Mouse (Mus musculus) ovary, adult 18-20 months (tissue): Measurements from ENCODE around the gene Olfr827.

Experiments used
- DNase-seq: peaks from one replicate; pipeline ENCODE4 v3.0.0; 2022; ENCODE audit warnings: low spot score, mixed read lengths

Olfr827 gene

DNA sequence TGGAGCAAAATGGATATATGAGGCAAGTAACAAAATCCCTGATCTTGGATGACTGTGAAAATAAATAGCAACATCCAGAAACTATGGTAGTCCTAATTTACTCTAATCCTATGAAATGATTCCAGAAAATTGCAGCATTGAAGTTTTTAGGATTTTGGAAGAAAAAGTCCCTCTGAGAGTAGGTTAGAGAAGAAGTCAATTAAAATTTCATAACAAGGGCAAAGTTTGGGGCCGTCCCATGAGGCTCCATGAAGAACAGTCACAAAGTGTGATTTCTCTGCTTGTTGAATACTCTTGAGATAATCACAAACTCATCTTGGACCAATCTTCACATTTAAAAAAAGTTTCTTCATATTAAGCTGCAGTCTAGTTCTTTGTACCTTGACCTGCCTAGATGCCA is at the start of gene Olfr827:
Gene Olfr827, minus strand, starts transcription at position 101 of the 400 bp plus-strand sequence.
- DNase-seq: no peak

DNA sequence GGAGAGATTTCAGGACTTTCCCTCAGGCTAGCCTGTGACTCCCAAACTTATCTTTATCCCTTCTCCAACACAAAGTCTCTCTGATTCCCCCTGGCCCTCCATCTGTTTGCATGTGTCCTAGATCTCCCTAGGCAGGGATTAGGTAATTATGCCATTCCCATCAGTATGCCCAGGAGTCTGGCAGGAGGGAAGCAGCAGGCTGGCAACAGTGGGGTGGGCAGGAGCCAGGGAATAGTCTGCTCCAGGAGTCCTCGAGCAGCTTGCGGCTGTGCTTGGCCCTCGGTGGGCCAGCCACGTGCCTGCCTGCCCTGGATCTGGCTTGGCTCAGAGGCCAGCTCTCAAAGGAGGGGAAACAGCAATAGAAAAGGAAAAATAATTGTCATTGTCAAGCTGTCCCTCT is 49.0 kb upstream of the Olfr827 start:
- no peak for DNase-seq

DNA sequence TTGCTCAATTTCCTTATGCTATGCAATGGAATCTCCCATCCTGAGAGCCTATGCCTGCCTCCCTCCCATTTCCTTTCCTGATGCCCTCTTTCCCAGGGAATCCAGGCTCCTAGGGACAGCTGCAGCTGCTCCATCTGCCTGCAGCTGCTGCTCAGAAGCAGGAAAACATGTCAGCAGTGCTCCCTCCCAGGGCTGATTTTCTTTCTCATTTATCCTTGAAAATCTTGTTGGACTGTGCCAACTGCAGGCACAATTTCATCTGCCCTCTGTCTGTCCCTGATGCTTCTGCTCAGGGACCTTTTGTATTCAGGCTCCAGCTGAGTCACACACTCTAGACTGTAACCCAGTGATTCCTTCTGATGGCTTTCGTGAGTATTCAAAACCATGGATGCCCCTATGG is 45.3 kb upstream of the Olfr827 start:
- DNase-seq: no peak

DNA sequence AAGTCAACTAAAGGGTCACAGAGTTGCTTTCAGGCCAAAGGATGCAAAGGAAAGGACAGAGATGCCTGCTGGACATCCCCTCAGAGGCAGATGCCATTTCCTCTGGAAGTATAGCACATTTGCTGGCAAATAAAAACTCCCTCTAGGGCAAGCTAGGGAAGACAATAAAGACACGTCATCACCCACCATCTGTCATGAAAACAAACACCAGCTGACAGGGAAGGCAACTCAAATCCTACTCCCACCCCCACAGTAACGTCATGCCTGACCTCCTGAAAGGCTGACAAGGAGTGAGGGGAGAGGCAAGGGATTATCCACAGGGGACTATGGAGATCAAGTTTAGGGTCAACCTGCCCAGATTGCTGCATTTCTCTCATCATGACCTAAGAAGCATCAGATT is 30.1 kb upstream of the Olfr827 start:
- DNase-seq: no peak

DNA sequence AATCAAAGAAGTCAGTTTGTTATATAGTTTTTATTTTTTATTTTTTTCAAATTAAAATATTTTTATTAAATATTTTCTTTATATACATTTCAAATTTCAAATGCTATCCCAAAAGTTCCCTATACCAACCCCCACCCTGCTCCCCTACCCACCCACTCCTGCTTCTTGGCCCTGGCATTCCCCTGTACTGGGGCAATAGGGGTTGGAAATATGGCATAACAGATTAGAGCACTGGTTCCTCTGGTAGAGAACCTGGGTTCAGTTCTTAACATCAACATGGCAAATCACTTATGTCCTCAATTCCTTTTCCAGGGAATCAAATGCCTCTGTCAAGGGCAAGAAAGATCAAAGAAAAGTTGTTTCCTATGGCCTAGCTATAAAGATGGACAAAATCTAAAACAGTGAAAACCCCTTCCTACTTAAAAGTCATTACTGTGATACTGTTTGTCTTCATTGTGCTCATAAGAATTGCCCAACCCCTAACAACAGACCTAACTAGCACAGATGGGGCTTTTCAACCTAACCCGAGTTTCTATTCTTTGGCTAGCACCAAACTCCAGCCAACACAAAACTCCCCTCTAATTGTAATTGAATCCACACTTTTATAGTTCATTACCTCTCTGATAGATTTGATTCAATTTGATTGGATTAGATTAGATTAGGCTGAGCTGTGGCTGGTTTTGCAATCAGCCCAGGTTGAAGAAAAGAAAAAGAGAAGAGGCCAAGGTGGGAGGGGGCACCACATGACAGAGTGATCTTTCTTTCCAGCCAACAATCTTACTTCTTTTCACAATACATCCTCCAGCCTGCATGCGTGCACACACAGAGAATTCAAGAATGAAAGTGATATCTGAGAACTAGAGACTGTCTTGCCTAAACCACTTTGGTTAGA is 24.4 kb upstream of the Olfr827 start:
- DNase-seq: no peak

DNA sequence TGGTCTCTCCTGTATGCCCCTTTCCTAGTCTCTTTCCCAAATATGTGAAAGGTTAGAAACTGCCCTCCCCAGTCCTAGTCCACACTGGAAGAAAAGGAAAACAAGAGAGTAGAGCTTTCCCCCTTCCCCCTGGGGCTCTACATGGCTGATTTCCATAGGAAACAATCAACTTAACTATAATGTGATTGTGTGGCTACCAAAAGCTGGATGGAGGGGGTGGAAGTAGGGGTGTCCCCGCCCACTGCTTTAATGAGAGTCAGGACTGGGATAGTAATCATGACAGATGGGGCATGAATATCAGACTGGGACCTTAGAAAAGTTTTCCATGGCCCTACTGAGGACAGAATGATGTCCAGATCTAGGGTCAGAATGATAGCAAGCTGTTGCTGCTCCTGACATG is 20.4 kb upstream of the Olfr827 start:
- no peak for DNase-seq

DNA sequence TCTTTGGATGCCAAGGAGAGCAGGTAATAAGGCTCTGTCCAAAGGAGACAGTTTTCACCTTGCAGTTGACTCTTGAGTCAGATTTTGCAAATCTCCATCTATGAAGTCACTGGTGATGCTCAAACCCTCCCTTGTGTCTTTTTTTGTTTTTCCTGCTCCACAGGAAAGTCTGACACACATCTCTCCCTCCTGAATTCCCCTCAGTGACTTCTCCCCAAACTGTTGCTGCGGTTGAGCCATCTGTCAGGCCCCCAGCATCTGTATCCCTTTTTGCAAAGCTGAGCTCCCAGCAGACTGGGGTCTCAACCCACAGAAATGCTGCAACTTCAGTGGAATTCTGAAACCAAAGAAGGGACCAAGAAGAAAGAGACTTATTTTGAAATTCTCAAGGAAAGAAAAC is 17.9 kb upstream of the Olfr827 start:
- no peak for DNase-seq

DNA sequence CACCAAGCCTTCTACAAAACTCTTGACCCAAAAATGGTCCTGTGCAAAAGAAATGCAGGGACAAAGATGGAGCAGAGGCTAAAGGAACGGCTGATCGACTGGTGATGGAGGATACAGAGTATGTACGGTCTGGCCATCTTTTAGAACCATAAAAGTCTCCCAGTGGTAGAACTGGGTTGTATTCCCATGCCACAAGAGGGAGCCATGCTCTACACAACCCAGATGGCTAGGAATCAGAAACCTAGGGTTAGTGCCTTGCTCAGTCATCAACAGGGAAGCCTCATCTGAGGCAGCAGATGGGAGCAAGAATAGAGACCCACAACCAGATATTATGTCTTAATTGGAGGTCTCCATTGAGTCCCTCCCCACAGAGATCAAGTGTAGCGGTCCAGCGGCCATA is 15.4 kb upstream of the Olfr827 start:
- DNase-seq: no peak

DNA sequence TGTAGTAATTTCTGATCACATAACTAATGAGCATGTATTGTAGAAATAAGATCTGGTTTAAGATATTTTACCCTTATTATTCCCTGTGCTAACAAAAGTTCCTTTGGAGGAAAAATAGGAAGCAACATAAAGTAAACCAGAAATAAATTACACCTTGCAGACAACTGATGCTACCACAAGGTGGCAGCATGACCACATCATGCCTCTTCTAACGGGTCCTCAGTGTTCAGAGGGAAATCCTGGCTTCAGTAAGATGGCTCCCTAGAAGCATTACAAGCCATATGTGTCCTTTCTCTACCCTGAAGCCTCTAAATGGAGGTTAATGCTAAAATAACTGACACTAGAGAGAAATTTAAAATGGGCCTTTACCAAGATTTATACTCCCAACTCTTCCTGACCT is 14.0 kb upstream of the Olfr827 start:
- no peak for DNase-seq

DNA sequence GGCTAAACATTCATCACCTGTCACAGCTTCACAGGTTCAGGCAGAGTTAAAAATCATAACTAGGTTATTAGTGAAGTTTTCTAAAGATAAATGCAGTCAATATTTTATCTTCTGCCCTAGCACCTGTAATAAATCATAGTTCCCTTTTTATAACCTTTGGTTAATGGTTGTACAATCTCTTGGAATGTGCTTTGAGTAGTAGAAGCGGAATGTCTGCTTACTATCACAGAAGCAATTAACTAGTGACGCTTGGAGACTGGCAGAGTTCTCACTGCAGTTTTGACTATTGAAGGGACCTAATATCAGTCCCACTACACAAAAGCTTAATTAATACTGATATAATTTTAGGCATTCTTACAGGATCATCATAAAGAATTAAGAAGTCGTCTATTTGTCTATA is 10.8 kb upstream of the Olfr827 start:
- DNase-seq: no peak

DNA sequence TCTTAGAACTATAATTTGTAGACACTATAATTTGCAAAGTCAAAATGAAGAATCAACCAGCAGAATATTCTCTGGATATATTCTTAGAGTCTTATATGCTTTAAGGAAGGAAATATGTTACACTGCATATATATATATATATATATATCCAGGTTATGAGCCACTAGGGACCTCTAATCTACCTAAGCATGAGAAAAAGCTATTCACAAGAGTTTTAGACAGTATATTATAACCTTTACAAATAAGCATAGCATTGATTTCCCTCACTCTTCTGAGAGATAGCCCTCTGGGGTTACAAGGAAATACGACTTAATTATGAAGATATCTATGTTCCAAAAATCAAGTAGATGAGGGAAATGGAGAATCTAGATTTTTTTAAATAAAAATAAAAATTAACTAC is 30.1 kb downstream of the Olfr827 start, which contains the start of gene Olfr826:
Gene Olfr826, minus strand, starts transcription at position 101 of the 400 bp plus-strand sequence.
- DNase-seq: no peak

DNA sequence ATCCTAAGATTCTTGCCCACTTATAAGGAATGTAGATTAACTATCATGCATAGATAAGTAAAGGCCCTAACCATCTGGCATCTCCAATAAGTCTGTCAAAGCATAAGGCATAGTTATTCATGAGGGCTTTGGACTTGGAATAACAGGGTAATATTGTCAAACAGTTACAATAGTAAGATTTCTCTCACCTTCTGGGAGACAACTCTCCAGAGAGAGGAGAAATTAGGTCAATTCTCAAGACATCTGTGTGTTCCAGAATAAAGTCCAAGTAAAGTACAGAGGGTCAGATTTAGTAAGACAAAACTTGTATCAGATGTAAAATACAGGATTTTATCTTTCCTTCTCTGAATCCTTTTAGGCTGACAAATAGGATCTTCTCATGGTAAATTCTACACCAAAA is 47.5 kb downstream of the Olfr827 start, which contains the start of gene Olfr825:
Gene Olfr825, minus strand, starts transcription at position 101 of the 400 bp plus-strand sequence.
- DNase-seq: no peak

DNA sequence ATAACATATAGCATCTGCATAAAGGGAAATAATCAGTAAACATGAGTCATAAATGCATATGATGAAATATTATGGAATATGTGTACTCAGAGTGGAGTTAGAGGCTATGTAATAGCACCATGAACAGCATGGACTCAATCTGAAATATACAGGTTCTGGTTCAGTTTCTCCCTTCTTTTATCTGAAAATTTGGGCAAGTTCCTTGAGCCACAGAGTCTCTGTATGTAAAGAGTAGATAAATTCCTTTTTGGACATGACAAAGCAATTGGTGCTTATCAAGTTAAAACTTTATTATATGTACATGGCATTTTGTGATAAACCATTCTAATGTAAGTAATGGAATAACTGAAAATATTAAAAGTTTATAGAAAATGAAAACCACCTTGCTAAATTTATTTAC is 49.0 kb downstream of the Olfr827 start:
- no peak for DNase-seq
